Mouse (Mus musculus): ENCODE measurements around the gene Eif6.

DNA sequence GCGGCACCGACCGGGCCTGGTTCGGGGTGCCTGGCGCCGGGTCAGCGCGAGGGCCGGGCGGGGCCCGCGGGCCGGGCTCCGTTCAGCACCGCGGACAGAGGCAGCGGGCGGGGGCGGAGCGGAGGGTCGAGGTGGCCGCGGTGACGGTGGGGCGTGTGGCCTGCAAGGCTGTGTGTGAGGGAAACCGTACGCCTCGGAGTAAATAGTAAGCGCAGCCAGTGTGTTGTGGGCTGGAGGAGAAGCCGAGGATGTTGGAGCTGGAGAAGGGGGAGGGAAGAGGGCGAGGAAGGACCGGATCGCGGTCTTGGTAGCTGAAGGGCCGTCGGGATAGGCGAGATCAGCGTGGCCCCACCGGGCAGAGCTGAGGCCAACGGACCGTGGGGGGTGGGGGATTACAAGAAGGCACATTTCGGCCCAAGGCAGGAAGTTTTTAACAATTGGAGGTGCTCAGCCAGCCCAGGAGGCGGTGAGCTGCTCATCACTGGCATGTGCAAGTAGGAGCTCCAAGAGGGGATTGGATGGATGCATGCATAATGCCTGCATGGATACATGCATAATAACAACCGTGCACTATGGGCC, 51.0 kb downstream of the Eif6 start:
- no peak for TF ChIP-seq CTCF (IDR thresholded peaks at IDR 0.05)
- no peak for TF ChIP-seq EP300 (IDR thresholded peaks at IDR 0.05)

Measured in lung, postnatal 0 days (tissue).